Mouse (Mus musculus) embryo, embryonic 9.5 days (tissue): ENCODE measurements around the gene Sept9.
A peak's percentile ranks its signal among the peaks of the same experiment; 100 is the strongest.
"Not testable (repeated sequence)": the region's sequence is repeated elsewhere in the genome, so short reads cannot be mapped to it uniquely, and the experiment has no call there.

Source experiments
- DNase-seq: peaks from one replicate; pipeline ENCODE4 v3.0.0-alpha.2; 2017; ENCODE audit errors: extremely low spot score

Gene Sept9

GRCm38 (mm10) chr11:117312028-117312901 is 112.8 kb downstream of the Sept9 start:
- no peak for DNase-seq

GRCm38 (mm10) chr11:117312936-117313335 is 113.5 kb downstream of the Sept9 start:
- no peak for DNase-seq

GRCm38 (mm10) chr11:117313446-117313845 is 114.0 kb downstream of the Sept9 start:
- DNase-seq: no peak

DNA sequence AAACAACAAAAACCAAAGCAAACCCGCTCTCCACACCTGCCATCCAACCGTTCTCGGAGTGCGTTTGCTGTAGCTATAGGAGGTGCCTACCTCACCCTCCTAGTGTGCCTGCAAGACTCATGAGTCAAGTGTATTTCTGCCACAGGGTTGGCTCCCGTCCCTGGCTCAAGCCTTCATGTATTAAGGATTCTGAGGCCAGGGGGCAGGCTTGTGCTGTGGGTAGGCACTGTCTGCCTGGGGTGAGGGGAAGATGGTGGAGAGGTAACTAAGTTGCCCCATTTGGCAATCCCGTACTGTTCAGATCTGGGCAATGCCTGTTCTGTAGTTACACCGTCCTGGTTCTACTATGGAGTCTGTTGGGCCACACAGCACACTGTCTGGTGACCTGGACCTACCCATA is 114.6 kb downstream of the Sept9 start:
- DNase-seq: no peak

DNA sequence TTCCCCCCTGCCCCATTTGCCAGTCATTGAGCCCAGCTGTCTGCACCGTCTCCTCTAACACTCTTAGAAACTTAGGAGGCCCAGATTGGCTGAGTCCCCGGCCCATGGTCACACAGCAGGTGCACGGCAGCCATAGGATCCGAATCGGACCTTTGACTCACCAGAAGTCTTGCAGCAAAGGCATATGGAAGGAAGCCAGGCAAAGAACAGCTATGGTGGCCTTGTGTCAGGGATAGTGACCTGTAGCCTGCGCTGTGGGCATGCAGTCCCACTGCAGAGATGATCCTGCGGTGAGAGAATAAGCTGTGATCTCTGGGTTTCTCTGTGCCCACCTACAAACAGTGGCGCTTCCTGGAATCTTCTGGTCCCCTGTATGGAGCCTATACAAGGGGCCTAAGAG is 115.1 kb downstream of the Sept9 start:
- no peak for DNase-seq

DNA sequence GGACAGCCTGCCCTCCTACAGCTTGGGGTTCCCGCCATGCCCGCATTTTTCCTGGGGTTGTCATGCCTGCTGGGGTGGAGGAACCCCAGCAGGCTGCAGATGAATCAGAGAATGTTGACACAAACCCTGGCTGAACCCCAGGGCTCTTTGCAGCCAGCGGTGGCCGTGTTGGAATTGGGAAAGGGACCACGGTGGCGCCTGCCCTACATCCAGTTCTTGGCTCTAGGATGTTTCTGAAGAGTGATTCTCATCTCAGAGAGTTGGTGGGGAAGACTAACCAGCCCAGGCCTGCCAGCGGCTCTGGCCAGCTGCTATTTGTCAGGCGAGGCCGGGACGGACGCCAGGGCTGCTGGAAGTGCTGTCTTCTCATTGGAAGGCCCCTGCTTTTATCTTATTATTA is 115.8 kb downstream of the Sept9 start:
- no peak for DNase-seq

- peak; percentile 55 for DNase-seq
These were observed 117.2 kb downstream of the Sept9 start for GRCm38 (mm10) chr11:117316441-117317331.

DNA sequence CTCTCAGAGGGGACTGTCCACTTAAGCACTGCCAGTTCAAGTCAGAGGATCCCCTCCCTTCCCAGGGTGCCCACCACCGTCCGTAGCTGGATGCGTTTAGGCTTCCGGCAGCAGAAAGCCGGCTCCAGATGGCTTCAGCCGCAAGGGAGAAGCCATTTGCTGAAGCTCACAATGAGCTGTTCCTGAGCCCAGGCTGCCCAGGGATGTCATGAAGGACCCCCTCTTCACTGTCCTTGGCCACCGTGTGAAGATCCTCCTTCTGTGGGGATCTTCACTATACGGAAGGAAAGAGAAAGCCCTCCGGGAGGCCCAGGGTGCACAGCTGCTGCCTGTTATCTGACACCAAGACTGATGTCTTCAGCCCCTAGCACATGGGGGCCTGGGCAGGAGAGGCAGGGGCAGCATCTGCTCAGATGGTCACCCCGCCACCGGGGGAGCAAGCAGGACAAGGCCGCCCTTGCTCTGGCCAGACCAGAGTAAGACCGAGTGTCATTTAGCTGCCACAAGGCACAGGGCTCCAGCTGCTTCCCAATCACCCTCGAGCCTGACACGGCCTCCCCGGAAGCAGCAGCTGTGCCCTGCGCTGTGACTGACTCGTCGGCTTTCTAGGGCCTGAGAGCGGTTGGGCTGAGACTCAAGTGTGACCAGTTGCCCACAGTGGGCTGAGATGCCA is 118.1 kb downstream of the Sept9 start:
- DNase-seq: peak; percentile 66

- peak; percentile 59 for DNase-seq
These were observed 118.7 kb downstream of the Sept9 start for GRCm38 (mm10) chr11:117318202-117318601.

- DNase-seq: no peak
These were observed 119.5 kb downstream of the Sept9 start for GRCm38 (mm10) chr11:117318731-117319542.

GRCm38 (mm10) chr11:117319543-117320335 is 120.3 kb downstream of the Sept9 start:
- peak; percentile 66 for DNase-seq

DNA sequence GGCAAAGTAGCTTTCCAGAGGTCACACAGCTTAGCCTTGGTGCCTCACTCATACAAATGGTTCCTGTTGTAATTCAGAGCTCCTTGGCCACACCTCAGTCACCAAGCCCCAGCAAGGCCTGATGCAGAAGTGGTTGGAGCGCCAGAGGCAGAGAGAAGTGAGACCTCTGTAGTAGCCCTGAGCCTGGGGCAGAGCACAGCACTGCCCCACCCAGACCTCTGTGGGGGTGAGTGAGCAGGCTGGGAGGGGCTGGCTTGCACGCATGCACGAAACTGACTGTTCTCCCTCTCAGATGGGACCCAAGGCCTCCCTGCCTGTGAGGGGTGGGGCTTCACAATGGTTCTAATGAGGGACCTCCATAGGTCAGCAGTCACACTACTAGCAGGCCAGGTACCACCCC is 121.0 kb downstream of the Sept9 start:
- no peak for DNase-seq

- DNase-seq: peak; percentile 67
These were observed 122.0 kb downstream of the Sept9 start for GRCm38 (mm10) chr11:117321311-117321971.

DNA sequence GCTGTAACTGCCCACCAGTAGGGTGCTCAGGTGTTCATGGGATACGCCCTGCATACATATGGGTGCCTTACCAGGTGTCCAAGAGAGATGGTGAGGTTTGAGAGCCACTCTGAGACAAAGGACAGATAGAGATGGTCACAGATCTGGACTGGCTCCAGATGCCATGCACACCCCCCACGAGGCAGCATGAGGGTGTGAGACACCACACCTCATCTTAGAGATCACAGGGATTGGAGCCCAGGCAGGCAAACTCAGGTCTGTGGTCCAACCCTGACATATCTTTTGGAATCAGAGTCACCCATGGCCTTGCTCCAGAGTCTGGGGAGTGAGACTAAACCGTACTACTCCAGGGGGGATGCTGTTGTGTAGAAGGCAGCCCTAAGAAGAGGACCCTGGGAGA is 122.8 kb downstream of the Sept9 start:
- DNase-seq: no peak

GRCm38 (mm10) chr11:117322730-117323579 is 123.5 kb downstream of the Sept9 start:
- DNase-seq: no peak

GRCm38 (mm10) chr11:117323976-117324574 is 124.6 kb downstream of the Sept9 start:
- no peak for DNase-seq

- DNase-seq: not testable (repeated sequence)
These were observed 125.3 kb downstream of the Sept9 start for GRCm38 (mm10) chr11:117324718-117325117.

GRCm38 (mm10) chr11:117325131-117325467 is 125.6 kb downstream of the Sept9 start:
- no peak for DNase-seq
